Mouse (Mus musculus) limb, embryonic 15.5 days (tissue): Measurements from ENCODE around the gene Atraid. TPM values are rescaled to one million over a fixed set of nuclear protein-coding genes. Genes with fewer than 3 reads are reported as not detected.

Source experiments
- polyA plus RNA-seq: library from polyadenylated mRNA; unstranded; fragments of >200 nt; fragmentation: Nextera tagmentation; extraction: Ambion mirVana; gene quantifications from 2 replicates; pipeline ENCODE4 v1.2.1, GENCODE M21; 2015

The Atraid gene
- polyA plus RNA-seq, 1 experiment from 2014 or later: 179 TPM

Other genes with a start within 250 kb of the Atraid start
- 30.4 and 30.6 TPM in 2 replicates for gene Mapre3, start 233.7 kb upstream of the Atraid start, polyA plus RNA-seq
- 97.7 and 97.9 TPM in 2 replicates for gene Tmem214, start 180.3 kb upstream of the Atraid start, polyA plus RNA-seq
- gene Agbl5, start 159.6 kb upstream of the Atraid start, polyA plus RNA-seq: 16.4 and 21.9 TPM in 2 replicates
- 464 and 505 TPM in 2 replicates for gene Ost4, start 140.5 kb upstream of the Atraid start, polyA plus RNA-seq
- 274 and 287 TPM in 2 replicates for gene Emilin1, start 134.9 kb upstream of the Atraid start, polyA plus RNA-seq
- gene Khk, start 126.9 kb upstream of the Atraid start, polyA plus RNA-seq: 23.6 and 28.1 TPM in 2 replicates
- gene Cgref1, start 102.7 kb upstream of the Atraid start, polyA plus RNA-seq: 21.0 and 31.7 TPM in 2 replicates
- gene Preb, start 88.0 kb upstream of the Atraid start, polyA plus RNA-seq: 128 and 137 TPM in 2 replicates
- gene Tcf23, start 79.7 kb upstream of the Atraid start, polyA plus RNA-seq: 0.04 and 0.06 TPM in 2 replicates
- 10.9 and 14.6 TPM in 2 replicates for gene Slc5a6, start 612 bp downstream of the Atraid start, polyA plus RNA-seq
- gene Cad, start 6.5 kb downstream of the Atraid start, polyA plus RNA-seq: 25.1 and 26.3 TPM in 2 replicates
- not detected in 2 replicates for gene Dnajc5g, start 58.0 kb downstream of the Atraid start, polyA plus RNA-seq
- 0.50 and 0.66 TPM in 2 replicates for gene Slc30a3, start 59.9 kb downstream of the Atraid start, polyA plus RNA-seq
- gene Trim54, start 68.4 kb downstream of the Atraid start, polyA plus RNA-seq: 7.6 and 21.7 TPM in 2 replicates
- not detected in 2 replicates for gene Ucn, start 90.5 kb downstream of the Atraid start, polyA plus RNA-seq
- gene Mpv17, start 105.9 kb downstream of the Atraid start, polyA plus RNA-seq: 64.0 and 70.5 TPM in 2 replicates
- gene Gm29609, start 131.6 kb downstream of the Atraid start, polyA plus RNA-seq: 1.2 and 1.3 TPM in 2 replicates
- gene Gtf3c2, start 131.8 kb downstream of the Atraid start, polyA plus RNA-seq: 59.1 and 65.6 TPM in 2 replicates
- 141 and 154 TPM in 2 replicates for gene Snx17, start 144.9 kb downstream of the Atraid start, polyA plus RNA-seq
- 64.2 and 69.0 TPM in 2 replicates for gene Eif2b4, start 145.1 kb downstream of the Atraid start, polyA plus RNA-seq
- gene Zfp513, start 154.0 kb downstream of the Atraid start, polyA plus RNA-seq: 8.2 and 9.0 TPM in 2 replicates
- 102 and 106 TPM in 2 replicates for gene Ppm1g, start 172.4 kb downstream of the Atraid start, polyA plus RNA-seq
- gene Nrbp1, start 192.6 kb downstream of the Atraid start, polyA plus RNA-seq: 167 and 183 TPM in 2 replicates
- gene Gm9970, start 192.9 kb downstream of the Atraid start, polyA plus RNA-seq: 0.50 TPM in 1 of 2 replicates, not detected in the other
- gene Krtcap3, start 203.4 kb downstream of the Atraid start, polyA plus RNA-seq: 9.6 and 12.8 TPM in 2 replicates
- gene Ift172, start 242.8 kb downstream of the Atraid start, polyA plus RNA-seq: 30.5 and 36.1 TPM in 2 replicates
- 63.2 and 76.9 TPM in 2 replicates for gene Fndc4, start 247.8 kb downstream of the Atraid start, polyA plus RNA-seq
- 0.11 TPM in 1 of 2 replicates, not detected in the other for gene Gckr, start 249.1 kb downstream of the Atraid start, polyA plus RNA-seq